Mouse (Mus musculus) E14TG2a.4 (cell line): Measurements from ENCODE around the gene Rhbdd1.

Experiments
- H3K27me3 ChIP-seq: 2 replicates; pipeline ENCODE4 v1.6.1; 2014; ENCODE audit warnings: low read length, control low read depth; ENCODE audit not compliant: insufficient read depth
- H3K36me3 ChIP-seq: 2 replicates; pipeline ENCODE4 v1.6.1; 2014; ENCODE audit warnings: low read length, control low read depth; ENCODE audit not compliant: insufficient read depth
- H3K4me1 ChIP-seq: replicated peaks from 2 replicates; pipeline ENCODE4 v1.6.1; 2014; ENCODE audit warnings: low read depth, low read length, control low read depth
- H3K4me3 ChIP-seq: replicated peaks from 2 replicates; pipeline ENCODE4 v1.5.1; 2014; ENCODE audit warnings: mild to moderate bottlenecking, low read length
- H3K9me3 ChIP-seq: 2 replicates; pipeline ENCODE4 v1.6.1; 2014; ENCODE audit warnings: low read length, control low read depth
- CTCF ChIP-seq: conservative IDR thresholded peaks from 2 replicates; pipeline ENCODE4 v1.5.1; 2014; ENCODE audit warnings: low read length
- NANOG ChIP-seq: IDR thresholded peaks from 2 replicates; pipeline ENCODE4 v1.6.1; 2014; ENCODE audit warnings: borderline replicate concordance, low read length, mixed read lengths
- POU5F1 ChIP-seq: IDR thresholded peaks from 2 replicates; pipeline ENCODE4 v1.6.1; 2014; ENCODE audit warnings: low read length, borderline replicate concordance

Gene Rhbdd1

DNA sequence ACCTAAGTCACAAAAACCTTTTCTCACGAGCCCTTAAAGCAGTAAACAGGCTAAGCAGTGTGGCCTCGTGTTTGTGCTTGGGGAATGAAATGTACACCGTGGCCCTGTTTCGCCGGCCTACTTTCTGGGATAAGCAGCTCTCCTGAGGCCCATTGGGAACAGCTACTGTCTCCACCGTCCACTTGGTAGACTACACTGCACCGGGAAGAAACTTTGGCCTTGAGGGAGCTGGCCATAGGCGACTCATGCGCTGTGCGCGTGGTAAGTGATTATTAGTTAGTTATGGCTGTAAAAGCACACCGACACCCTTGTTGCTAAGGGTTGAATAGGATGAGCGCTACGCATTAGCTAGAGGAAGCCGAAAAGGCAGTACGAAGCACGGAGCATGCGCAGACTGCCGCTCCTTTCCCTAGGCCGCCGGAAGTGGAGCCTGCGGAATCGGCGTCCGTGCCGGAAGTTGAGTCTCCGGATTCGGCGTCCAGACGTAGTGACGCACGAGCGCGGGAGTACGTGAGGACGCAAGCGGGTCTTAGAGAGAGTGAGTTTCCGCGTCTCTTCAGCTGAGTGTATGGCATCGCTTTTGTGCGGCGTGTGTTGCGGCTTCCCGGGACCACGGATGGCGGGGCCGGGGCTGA, at the start of gene Rhbdd1:
Gene Rhbdd1 (plus strand): TSS at position 342 of the 635 bp plus-strand sequence.
- H3K4me1 ChIP-seq = peaks cover 18% of the 10 kb centered on the region
- H3K9me3 ChIP-seq = no peaks in the 10 kb centered on the region
- TF ChIP-seq POU5F1 (no peak), CTCF (no peak), NANOG (no peak)
- no peaks in the 10 kb centered on the region for H3K27me3 ChIP-seq
- no peaks in the 10 kb centered on the region for H3K36me3 ChIP-seq
- peak within 1 kb of the TSS; percentile 95 for H3K4me3 ChIP-seq

DNA sequence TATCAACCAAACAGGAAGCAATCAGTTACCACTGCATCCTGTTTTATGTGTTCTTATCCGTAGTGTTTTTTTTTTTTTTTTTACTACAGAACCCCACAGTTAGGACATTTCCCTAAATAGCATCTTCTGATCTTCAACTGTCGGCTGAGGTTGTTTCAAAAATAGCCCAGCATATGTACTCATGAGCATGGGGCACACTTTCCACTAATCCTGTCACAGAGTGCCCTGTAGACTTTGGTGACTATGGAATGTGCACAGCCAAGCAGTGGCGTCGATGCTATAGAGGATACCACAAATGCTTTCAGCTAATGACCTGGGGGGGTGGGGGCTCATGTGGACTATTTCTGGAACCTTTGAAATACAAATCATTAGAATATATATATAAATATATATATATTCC, 48.7 kb upstream of the Rhbdd1 start:
- no peak for TF ChIP-seq POU5F1
- no peak for TF ChIP-seq CTCF
- no peak for TF ChIP-seq NANOG
- no peaks in the 10 kb centered on the region for H3K27me3 ChIP-seq
- no peak overlapping the region for H3K4me3 ChIP-seq
- no peaks in the 10 kb centered on the region for H3K36me3 ChIP-seq
- no peaks in the 10 kb centered on the region; the same call in 1 of the 2 replicates for H3K9me3 ChIP-seq
- no peaks in the 10 kb centered on the region for H3K4me1 ChIP-seq

DNA sequence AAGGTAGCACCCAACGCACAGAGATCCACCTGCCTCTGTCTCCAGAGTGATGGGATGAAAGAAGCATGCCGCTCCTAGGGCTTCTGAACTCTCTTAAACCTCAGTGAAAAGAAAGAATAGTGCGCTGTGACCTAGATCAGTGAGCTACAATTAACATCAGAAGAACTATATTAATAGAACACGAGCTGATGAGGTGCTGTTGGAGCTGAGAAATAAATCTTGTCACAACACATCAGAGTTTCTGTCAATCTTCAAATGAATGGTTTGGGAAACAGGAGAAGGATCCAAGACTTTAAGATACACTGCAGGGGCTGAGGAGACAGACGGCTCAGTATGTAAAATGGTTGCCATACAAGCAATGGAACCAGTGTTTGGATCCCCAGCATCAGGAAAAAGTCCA, 44.0 kb upstream of the Rhbdd1 start:
- H3K27me3 ChIP-seq = no peaks in the 10 kb centered on the region
- H3K9me3 ChIP-seq = no peaks in the 10 kb centered on the region; the same call in 1 of the 2 replicates
- no peak overlapping the region for H3K4me3 ChIP-seq
- H3K36me3 ChIP-seq = no peaks in the 10 kb centered on the region
- no peaks in the 10 kb centered on the region for H3K4me1 ChIP-seq
- TF ChIP-seq CTCF (no peak), NANOG (no peak), POU5F1 (no peak)

DNA sequence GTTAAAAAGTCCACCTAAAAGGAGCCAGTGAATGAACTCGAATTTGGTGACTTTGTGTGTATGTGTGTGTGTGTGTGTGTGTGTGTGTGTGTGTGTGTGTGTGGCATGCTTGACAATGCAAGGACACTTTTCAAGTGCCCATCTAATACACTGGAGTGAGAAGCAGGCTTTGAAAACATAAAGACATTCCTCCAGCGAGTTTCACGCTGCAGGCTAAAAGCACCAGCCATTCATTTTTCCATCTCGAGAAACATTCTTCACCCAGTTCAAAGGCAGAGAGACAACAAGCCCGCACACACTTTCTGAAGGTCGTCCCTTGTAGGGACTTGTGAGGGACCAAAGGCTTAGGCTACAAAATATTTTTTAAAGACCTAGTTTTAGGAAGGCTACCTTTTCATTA, 42.7 kb upstream of the Rhbdd1 start:
- Histone ChIP-seq H3K4me1 (no peaks in the 10 kb centered on the region), H3K9me3 (no peaks in the 10 kb centered on the region; the same call in 1 of the 2 replicates), H3K27me3 (no peaks in the 10 kb centered on the region), H3K4me3 (no peak overlapping the region), H3K36me3 (no peaks in the 10 kb centered on the region)
- TF ChIP-seq POU5F1 (no peak), NANOG (no peak), CTCF (no peak)

DNA sequence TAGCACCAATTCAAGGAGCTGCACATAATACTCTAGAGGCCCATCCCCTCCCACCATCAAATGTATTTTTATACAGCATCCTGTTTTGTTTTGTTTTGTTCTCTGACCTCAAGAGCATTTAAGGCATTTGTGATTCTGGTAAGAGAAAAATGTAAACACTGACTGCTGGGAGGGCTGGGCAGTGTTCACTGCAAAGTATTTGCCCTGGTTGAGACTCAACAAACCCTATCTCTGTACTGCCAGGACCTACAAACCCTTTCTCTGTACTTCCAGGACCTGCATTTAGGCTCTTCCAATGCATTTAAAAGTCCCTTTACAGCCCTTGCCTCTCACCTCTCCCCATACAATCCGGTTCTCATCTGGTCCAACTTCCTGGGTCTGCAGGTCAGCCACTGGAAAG, 41.9 kb upstream of the Rhbdd1 start:
- H3K4me1 ChIP-seq = no peaks in the 10 kb centered on the region
- TF ChIP-seq POU5F1 = no peak
- no peak for TF ChIP-seq CTCF
- no peak for TF ChIP-seq NANOG
- no peak overlapping the region for H3K4me3 ChIP-seq
- no peaks in the 10 kb centered on the region for H3K27me3 ChIP-seq
- H3K36me3 ChIP-seq = no peaks in the 10 kb centered on the region
- no peaks in the 10 kb centered on the region; the same call in 1 of the 2 replicates for H3K9me3 ChIP-seq

DNA sequence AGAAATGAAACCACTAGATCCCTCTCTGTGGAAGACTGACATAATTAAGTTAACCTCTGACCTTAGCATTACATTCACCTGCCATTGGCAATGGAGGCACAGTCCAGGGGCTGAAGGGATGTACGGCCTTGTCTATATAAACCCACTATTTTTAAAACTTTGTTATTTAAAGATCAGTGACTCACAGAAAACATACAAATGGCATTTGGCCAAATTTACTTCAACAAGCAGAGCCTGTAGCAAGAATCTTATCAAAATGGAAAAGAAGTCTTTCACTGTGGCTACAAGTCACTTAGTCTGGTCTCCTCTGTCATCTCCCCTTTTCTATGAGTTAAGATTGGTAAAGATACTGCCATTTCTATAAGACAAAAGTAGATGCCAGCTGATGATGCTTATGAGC, 36.5 kb upstream of the Rhbdd1 start:
- TF ChIP-seq CTCF (no peak), NANOG (no peak), POU5F1 (no peak)
- Histone ChIP-seq H3K9me3 (no peaks in the 10 kb centered on the region), H3K4me1 (peaks cover 10% of the 10 kb centered on the region), H3K4me3 (no peak overlapping the region), H3K36me3 (no peaks in the 10 kb centered on the region), H3K27me3 (peaks cover 4% of the 10 kb centered on the region)

DNA sequence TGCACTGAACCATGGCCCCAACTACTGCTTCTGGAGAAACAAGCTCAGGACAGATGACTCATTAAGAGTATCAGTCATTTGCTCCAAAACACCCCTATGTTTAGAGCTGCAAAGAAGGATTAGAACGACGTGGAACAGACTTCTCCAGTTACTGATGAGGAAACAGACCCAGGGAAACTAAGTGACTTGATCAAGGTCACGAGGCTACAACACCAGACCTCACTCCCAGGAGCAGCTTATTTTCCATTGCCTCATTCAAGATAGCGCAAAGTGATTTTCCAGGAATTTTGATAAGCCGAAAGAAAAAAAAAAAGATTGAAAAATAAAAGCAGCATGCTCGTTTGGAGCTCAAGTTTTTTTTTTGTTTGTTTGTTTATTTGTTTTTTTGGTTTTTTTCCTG, 34.4 kb upstream of the Rhbdd1 start:
- Histone ChIP-seq H3K4me1 (peaks cover 15% of the 10 kb centered on the region), H3K27me3 (peaks cover 15% of the 10 kb centered on the region), H3K4me3 (no peak overlapping the region), H3K9me3 (no peaks in the 10 kb centered on the region), H3K36me3 (no peaks in the 10 kb centered on the region)
- TF ChIP-seq CTCF (no peak), POU5F1 (no peak), NANOG (no peak)

DNA sequence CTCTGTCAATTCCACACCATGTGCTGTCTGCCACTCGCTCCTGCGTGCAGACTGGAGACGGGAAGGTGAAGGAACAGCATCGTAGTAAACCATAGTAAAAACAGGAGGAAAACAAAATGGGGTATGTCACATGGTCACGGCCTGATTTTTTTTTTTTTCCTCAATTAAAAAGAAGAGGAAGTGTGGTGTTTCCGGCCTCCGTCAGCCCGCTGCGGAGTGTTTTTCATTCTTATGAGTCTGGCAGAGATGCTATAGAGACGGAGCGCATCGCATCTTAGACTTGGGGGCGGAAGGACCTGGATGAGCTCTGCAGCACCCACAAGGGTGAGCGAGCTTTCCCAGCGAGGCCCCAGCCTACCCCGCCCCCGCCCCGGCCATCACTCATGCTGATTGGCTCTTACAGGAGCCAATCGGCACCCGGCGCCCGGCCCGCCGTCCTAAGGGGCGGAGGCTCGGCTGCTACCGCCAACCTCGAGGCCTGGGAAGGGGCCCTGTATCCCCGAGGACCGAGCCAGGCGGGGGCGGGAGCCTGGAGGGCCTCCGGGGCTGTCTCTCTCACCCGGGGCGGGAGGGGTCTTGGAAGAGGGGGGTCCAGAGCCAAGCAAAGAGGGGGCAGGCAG, 33.1 kb upstream of the Rhbdd1 start:
- no peak for TF ChIP-seq CTCF
- TF ChIP-seq NANOG = no peak
- TF ChIP-seq POU5F1 = no peak
- H3K9me3 ChIP-seq = no peaks in the 10 kb centered on the region
- peaks cover 27% of the 10 kb centered on the region for H3K27me3 ChIP-seq
- peaks cover 20% of the 10 kb centered on the region for H3K4me1 ChIP-seq
- H3K36me3 ChIP-seq = no peaks in the 10 kb centered on the region
- H3K4me3 ChIP-seq = peak overlapping the region; percentile 61
